Mouse (Mus musculus): ENCODE results near the gene Mob3b.

The Mob3b gene

DNA sequence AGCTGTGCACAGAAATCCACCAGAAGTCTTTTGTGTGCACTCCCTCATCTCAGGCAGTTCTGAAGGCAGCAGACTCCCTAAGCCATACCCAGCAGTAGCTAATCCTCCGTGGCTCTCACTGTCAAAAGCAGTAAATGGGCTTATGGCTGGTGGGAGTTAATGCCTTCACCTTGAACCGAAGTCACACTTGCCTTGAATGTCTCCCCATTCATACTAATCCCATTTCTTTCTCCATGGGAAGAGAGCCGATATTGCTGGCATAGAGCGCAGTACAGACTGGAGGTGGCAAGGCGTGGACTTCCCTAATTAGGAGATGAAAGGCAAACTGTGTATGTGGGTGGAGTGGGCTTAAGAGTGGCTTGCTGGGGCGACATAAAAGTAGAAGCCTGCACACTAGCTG is 41.4 kb downstream of the Mob3b start:
- in situ Hi-C loops (cut with MseI, MboI), result no loop called here

DNA sequence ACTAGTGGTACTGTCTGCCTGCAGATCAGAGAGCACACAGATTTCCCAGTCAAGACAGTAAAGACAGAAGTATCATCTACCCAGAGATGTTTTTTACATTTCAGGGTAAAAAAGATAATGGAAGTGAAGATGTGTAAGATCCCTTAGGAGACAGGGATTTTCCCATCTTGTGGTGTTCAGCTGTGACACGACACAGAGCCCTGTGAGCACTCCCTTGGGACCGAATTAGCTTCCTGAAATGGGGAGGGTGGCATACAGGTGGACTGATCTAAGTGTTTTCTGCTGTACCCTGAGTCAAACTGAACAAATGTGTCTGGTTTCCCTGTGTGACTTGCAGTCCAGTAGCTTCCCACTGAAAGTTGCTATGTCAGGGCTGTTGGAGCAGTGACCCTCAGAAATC is 42.3 kb downstream of the Mob3b start:
- in situ Hi-C loops (cut with MseI, MboI), result no loop called here

DNA sequence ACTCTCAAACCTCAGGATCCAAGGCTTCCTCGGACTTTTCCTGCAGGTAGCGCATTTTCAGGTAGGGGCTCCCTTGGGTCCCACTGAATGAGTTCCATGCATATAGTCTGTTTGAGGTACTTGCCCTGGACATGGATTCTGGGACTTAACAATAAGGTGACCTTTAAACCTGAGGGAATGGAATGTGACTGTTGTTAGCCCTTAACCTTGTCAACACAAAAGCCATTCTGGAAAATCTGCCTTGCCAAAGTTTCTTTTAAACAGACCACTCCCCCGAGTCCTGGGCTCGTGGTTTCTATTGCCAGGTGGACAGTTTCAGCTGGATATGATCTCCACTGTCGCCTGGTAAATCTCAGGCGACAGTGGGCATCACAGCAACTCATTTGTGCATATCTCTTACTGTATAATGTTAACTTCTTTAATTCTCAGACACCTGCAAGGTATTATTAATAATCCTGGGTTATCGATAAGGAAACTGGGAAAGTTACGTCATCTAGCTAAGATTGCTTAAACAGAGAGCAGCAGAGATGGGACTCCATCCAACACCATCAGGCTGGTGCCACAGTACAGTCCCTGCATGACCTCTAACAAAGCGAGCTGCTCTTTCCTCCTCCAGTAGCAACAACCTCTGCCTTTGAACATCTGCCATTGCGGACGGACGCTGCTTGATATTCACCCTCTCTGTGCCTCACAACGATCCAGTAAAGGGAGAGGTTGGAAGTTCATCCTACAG is 43.6 kb downstream of the Mob3b start:
- in situ Hi-C loops (cut with MseI, MboI), result no loop called here

DNA sequence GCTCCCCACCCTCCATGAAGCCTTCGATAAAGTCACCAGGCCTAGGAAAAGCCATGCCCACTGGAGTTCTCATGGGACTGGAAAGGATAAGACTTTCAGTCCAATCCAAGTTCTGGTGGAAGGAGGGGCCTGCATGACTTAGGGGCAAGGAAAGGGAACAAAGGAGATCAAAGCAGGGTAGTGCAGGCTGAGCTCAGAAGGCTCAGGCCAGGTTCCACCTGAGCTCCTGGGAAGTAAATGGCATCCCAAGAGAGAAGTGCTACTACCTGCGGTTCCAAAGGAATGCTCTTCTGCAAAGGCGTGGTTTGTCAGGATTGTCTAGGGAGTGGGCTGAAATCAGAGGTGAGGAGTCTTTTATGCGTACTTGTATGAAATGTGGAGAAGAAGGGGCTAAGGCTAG is 44.8 kb downstream of the Mob3b start:
- in situ Hi-C loops (cut with MseI, MboI), result no loop called here

DNA sequence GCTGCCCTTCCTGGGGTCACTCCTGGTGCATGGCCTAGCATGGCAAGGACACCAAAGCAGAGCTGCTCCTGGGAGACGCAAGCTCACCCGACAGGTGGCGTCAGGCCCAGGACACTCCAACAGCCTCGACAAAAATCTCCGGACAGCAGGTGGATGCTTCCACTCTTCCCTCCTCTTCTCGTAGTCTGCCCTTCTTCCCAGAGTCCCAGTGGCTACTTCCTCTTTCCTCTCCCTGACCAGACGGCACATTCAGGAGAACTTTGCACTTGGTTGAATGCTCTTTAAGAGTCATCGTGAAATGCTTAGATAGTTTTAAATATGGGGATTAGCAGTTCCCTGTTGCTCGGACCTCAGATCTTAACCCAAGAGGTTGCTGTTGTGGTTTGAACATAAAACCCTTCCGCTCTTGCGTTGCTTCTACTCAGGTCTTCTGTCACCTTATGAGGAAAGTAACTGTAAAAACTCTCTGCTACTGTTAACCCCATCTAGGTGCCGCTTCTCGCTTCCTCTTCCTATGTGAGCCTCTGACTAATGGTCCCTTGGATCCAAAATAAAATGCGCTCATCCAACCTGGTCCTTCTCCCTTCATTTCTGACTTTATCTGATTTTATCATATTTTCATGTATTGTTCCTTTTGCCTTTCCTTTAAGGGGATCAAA is 52.0 kb downstream of the Mob3b start:
- in situ Hi-C loops (cut with MseI, MboI), result no loop called here

DNA sequence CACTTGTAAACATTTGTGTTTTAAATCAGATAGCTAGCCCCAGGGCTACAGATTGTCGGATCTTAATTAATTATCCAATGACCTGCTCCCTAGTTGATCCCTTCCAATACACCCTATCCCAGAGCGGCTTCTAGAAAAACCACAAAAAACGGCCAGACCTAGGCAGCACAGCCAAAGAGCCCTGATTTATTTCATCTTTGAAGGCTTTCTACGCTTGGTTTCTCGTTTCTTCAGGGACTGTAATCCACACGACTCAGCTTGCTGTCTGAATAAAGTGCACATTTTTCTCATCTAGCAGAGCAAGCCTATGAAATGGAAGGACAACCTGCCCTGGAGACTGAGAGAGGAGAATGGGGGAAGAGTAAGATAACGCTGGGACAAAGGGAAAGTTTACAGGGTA is 56.1 kb downstream of the Mob3b start:
- in situ Hi-C loops (cut with MseI, MboI), result no loop called here

DNA sequence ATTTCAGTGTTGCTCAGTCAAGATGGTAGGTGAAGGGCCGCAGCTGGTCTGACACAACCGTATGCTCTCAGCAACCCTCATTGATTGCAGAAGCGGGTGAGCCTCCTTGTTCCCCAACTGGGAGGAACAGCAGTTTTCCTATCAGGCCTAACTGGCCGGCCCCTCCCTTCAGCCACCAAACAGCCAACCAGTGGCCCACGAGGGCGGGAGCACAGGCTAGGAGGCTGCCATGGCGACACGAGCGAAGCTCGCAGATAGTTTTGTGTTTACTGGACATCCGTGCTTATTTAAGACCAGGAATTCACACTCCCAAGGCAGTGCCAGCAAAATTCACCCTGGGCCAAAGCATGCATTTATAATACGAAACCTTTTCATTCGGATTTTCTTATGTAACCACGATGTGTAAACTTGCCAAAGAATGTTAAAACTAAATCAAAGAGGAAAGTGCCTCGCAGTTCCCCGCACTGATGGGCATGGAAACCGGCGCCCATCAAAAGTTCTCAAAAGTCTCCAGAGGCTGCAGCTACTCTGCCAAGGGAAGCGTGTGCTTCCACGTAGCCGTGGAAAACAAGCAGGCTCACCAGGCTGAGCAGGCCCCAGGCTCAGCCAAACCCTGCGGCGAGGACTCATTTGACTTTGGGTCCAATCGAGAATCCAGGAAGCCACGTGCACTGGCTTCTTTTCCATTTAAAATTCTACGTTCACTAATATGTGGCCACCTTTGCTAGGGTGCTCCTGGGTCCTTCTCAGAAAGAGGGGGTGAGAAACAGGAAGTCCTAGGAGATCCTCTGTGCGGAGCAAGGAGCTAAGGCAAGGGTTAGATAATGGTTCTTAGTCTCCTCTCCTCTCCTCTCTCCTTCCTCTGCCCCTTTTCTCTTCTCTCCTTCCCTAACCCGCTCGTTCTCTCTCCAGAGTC is 57.2 kb downstream of the Mob3b start:
- in situ Hi-C loops (cut with MseI, MboI), result no loop called here

DNA sequence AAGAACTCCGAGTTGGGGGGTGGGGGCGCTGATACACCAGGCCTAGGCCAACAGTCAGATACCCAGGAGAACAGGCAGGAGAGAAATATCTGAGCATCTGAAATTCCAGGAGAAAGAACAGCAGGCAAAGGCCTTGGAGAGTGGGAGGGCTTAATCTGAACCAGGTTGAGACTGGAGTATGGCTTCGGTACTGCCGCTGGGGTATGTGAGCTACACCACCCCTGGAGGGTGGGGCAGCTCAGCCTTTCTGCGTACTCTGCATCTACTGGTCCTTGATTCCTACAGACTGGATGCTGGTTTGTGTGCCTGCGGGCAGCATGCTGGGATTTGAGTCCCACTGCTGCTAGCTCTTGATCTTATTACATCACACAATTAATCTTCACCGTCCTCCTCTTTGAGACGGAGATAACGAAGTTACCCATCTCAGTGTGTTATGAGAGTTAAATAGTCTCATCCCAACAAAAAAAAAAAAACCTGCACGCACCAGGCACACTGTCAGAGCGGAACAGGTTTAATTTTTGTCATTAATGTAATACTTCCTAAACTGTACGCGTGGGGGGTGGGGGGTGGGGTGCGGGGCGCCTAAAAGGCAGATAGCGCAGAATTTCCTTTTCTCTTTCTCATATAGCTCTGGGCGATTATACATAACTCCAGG is 57.9 kb downstream of the Mob3b start:
- in situ Hi-C loops (cut with MseI, MboI), result no loop called here

DNA sequence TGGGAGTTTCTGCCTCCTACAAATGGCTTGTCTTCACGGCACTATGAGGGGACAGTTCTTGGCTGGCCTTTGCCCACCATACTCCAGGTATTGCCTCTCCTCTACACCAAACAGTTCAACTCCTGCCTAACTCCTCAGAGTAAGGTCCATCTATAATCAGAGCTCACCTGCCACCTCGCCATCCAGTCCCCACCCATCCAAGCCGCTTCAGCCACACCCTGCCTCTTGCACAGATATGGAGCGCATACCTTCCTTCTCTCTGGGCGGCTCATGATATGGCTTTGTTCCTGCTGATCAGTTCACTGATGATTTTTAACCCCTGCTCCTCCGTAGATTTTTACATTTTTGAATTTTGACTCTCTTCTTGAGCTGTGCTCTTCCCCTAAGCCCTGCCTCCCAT is 58.7 kb downstream of the Mob3b start:
- in situ Hi-C loops (cut with MseI, MboI), result no loop called here

DNA sequence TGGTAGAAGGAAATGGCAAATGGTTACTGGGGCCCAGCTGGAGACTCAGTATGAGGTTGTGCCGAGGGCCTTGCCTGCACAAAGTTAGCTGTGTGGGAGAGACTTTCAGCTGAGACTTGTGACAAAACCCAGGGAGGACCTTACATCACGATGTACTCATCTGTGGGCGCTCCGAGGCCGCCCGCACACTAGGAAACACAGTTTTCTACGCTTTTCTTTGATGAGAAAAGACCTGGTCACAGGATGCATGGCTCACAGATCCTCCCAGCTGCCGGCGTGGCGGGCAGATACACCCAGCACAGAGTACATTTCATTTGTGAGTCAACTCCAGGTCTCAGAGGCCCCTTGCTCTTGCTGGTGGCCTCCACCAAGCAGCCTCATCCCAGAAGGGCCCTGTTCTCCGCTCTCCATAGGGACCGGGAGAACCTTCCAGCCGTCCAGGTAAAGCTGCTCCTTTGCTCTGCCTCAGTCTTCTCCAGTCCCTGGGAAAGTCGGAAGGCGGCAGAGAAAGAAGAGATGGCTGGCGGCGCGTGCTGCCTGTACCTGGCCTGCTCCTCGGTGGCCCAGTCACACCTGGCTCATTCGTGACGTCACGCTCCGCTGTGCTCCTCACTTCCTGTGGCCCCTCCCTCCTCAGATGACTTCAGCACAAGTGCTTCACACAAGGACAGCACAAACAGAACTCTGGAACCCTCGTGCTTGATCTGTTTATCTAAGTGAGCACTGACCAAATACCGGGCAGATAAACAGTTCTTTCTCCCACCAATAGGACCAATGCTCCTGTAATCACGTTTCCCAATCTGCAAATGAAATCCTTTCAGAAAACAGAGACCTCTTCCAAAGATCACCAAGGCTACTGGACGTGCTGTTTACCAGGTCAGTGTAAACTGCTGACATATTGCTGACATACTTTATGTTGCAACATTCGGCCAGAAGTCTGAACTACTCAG is 60.8 kb downstream of the Mob3b start:
- in situ Hi-C loops (cut with MseI, MboI), result no loop called here

DNA sequence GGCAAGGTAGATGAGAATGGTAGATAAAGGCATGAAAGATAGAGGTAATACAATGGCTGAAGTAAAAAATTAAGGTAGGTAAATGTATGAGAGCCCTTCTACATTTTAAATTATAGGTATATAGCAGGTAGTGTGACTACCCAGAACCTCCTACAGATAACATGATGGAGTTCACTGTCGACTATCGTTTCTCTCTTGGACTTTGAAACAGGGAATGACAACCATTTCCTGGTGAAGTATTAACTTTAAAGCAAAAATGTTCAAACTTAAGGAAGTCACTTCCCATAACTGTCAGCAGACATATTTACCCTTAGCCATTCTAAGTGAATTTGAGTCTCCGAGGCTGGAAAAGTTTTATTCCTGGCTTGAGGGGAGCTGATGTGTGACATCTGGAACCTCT is 64.8 kb downstream of the Mob3b start:
- in situ Hi-C loops (cut with MseI, MboI), result no loop called here

DNA sequence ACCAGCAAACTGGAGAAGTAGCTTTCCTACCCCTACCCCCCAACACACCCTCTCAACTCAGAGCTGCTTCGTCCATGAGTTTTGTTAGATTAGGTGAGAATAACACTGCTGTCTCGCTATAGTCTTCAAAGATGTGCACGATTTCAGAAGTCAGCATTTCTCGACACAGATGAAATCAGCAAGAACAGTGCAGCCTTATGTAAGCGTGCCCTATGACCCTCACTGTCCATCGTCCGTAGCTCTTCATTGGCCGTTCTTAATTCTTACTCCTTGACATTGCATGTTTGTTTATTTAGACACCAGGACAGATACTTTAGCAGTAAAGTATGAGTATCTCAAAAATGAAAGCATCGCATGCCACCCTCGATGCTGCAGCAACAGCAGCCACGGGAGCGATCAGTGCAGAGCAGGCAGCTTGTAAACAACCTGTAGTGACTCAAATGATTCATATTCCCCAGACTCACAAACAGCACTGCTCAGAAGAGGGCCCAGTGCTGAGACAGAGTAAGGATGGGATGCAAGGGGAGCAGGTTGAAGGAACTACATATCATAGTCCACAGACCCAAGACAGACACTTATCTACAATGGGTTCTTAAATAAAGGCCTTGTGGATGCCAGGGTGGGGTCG is 66.0 kb downstream of the Mob3b start:
- in situ Hi-C loops (cut with MseI, MboI), result no loop called here

DNA sequence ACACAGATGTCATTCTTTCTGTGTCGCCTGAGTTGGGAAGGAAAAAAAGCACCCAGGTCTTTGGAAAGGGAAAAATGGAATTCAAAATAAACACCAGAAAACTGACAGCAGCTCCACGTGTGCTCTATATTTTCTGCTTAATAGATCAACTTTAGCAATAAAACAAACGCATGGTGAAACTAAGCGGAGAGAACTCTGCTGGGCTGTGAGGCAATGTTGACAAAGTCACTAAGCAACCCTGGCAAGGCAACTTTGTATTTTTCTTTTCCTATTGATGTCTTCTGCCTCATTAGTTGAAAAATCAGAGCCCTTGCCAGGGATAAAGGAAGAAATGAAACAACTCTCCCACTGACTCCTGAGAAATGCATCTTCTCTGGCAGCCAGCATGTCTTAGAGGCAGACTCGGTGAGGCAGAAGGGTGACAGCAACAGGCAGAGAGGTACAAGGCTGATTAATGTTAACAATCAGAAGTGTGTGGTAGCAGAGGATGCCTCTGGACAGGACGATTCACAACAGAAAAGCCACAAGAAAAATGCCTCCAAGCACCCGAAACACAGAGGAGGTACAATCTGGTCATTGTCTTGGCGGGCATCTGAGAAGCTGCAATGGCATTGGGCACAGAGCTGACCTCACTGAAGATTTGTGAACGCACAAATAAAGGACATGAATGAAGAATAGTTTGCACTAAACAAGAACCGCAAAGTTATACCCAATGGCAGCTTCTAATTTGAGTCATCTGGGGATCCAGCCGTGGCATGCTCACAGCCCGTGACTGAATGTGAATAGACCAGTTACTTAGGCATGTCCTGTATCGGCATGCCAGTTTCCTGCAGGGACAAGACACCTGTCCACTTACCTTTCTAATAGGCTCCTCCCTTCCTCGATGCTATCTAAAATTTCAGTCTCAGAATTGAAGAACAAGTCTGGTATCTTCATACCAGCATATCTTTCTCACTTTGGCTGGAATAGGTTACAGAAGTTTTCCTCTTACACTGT is 67.7 kb downstream of the Mob3b start:
- in situ Hi-C loops (cut with MseI, MboI), result no loop called here

DNA sequence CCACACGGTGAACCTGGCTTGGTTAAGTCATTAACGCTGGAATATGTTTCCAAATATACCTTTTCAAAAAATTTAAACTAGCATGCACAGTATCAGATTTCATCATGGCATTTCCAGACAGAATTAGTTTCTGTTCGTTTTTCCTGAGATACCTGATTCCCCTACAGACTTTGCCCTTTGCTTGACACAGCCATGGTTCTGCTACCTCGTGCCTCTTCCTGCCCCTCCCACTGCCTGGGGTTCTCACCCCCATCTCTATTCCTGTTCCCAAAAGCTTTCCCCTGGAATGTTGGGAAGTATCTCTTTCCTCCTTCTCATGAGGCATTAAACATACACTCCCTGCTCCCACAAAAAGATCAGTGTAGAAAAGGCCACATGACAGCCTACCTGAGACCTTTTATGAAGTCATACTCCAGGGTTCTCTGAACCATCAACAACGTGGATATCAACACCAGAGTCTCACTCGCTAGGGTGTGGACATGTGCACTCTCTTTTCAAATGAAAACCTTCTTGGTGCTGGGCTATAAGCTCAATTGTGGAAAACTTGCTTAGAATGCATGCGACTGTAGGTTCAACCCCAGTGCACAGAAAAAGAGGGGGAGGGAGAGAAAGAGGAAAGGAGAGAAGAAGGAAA is 71.1 kb downstream of the Mob3b start:
- in situ Hi-C loops (cut with MseI, MboI), result no loop called here

DNA sequence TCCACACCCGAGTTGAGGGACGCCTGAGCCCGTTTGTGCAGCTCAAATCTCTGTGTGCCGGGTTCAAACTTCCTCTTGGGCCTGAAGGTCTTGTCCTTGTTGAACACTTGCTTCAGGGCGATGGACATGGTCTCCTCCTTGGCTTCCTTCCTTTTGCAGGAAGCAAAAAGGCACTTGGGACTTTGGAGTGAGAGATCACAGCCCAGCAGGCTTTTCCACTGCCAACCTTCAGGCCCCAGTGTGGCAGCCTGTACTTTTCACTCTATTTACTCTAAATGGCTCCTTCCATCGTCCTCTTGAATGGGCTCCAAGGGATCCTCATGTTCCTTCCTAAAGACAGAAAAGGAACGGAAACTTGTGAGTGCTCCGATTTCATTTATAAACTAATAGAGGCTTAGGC is 73.2 kb downstream of the Mob3b start:
- in situ Hi-C loops (cut with MseI, MboI), result no loop called here

DNA sequence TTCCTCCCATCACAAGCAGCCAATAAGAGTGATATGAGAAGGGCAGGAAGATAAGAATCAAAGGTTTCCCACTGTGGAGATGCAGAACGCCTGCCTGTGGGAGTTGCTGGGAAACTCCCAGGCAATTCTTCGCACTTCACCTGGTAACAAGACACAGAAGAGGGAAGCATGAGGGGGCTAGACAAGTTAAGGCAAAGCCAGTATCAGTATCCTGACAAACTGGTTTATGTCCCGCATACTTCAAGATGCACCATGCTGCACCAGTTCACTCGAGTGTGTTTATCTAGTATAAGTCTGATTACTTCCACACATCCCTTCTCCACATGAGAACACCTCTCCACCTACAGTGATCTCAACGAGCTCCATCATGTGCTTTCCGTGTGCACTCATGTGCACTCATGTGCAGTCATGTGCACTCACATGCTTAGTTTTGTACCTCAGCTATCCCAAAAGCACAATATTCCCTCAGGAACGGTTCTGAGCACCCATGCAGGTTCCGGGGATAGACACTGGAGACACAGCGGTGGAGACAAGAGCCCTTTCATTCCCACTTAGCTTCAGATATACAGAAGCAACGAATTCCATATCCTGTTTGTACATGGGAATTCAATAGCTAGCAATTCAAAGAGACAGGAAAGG is 74.7 kb downstream of the Mob3b start:
- in situ Hi-C loops (cut with MseI, MboI), result no loop called here

DNA sequence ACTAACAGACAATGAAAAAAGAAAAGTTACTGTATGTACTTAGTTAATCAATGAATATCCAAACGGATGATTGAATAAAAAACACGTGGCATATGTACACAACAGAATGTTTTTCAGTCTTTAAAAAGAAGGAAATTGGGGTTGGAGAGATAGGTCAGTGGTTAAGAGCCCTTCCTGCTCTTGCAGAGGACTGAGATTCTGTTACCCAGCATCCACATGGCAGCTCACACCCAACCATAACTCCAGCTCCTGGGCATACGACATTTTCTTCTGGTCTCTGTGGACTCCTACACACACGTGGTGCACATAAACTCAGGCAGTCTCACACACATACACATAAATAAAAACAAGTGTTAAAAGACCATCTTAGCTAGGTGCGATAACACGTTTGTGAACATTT is 77.0 kb downstream of the Mob3b start:
- in situ Hi-C loops (cut with MseI, MboI), result no loop called here

DNA sequence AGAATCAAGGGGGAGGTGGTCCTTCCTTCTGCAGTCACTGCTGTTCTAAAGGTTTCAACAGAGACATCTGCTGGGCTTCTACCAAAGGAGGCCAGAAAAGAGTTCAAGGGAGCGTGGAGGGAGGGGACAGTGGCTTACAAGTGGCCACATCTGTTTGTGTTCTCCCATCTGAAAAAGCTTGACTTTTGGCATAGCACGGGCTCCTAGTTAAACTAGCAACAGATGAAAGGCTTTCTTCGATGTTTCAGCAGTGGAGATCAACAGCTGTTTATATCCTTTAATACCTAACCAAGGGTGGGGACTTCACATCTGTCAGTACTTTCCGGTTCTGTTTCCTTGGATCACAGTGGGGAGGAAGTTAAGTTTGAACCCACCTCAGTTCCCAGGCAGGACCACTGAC is 88.5 kb downstream of the Mob3b start:
- in situ Hi-C loops (cut with MseI, MboI), result no loop called here

All from mouse trophoblast stem cell (cell line).